Mouse (Mus musculus): ENCODE results near the gene Mitf.

Gene Mitf

DNA sequence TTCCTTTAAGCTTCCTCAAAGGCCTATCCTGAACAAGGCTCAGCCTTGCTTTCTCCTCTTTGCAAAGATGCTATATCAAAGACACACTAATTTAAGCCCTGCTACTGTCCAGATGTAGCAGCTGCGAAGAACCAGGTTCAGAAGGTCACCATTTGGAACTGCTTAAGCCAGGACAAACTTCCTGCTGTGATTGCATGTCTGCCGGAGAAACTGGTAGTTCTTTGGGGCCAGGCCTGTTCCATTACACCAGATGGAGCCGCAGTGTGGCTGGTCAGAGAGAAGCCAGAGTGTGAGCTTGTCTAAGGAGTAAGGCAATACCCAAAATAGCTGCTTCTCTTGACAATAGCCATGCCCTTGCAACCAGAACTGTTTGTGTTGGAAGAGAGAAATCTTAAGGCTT lies 75.1 kb downstream of the Mitf start:
- CTCF ChIA-PET: no interaction called here

DNA sequence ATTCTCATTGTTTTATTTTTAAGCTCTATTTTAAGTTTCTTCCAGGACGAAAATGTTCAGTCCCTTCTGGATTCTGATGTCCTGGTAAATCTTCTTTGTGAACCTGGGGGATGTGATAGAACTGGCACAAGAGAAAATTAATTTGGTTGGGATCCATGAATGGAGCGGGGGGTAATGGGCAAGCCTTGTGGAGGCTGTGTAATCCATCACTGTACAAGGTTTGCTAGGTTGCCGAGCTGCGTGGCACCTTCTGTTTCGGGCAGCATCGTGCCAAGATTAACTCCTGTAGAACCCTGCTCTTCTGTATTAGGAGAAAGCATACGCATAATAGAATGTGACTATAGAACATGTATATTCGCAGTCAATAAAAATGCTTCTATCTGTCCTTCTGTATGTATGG lies 76.1 kb downstream of the Mitf start:
- CTCF ChIA-PET: no interaction called here

DNA sequence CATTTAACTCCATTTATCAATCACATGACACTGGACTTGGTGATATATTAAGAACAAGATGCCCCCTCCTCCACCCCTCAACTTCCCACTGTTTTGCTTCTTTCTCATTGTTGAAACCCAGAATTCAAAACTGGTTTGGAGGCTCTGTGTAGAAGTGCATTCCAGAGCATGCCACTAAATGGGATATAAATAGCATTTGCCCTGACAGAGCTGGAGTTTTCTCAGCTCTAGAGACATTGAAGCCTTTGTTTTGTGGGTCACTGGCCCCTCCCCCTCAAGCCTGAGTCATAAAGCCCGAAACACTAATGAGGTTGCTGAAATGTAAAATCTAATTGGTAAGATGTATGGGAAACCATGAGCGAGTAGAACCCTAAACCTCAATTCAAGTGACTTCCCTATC lies 76.6 kb downstream of the Mitf start:
- CTCF ChIA-PET: no interaction called here

DNA sequence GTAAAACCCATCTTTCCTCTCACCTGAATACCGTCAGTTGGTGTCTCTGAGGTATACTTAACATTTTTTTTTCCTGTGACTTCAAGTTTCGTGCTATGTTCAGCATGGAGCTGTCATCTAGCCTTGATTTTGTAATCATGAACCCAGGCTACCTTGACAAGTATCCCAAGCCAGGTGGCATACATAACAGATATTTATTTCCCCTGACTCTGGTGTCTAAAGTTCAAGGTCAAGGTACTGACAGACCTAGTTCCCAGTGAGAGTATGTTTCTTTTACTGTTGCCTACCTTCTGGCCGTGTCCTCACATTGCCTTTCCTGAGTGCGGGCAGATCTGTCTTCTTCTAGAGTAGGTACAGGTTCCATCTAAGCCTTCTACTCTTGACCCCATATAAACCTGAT lies 78.1 kb downstream of the Mitf start:
- CTCF ChIA-PET: no interaction called here

DNA sequence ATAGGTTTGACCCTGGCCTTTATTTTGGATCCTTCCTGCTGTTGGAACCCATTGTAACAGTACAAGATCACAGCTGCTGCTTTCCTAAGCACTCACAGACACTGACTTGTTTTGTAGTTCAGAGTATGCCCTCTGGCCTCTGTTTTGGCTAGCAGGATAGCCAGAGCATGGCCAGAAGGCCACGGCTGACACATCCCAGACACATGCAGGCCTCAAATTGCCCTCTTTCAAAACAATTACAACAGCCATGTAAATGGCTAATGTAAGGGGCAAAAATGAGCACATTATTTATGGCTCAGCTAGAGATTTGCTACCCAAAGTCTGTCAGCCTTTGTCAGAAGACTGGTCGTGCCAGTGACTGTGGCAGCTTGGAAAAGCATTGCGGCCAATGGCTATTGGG lies 78.8 kb downstream of the Mitf start:
- CTCF ChIA-PET: no interaction called here

DNA sequence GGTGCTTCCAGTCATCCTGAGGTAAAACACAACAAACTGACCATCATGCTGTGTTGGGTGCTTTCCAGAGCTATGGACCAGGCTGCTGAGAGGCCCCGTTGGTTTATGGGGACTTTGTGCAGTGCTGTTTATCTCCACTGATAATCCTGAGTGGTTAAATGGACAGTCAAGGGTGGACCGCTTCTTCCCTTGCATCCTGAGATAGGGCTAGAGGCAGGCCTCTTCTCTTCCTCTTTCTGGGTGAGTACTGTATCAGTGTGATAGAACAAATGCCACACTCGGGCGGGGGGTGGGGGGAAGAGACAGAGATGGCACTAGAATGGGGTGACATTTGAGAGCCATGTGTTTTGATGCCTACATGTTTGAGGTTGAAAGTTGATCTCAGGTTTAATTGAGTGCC lies 81.0 kb downstream of the Mitf start:
- CTCF ChIA-PET: no interaction called here

DNA sequence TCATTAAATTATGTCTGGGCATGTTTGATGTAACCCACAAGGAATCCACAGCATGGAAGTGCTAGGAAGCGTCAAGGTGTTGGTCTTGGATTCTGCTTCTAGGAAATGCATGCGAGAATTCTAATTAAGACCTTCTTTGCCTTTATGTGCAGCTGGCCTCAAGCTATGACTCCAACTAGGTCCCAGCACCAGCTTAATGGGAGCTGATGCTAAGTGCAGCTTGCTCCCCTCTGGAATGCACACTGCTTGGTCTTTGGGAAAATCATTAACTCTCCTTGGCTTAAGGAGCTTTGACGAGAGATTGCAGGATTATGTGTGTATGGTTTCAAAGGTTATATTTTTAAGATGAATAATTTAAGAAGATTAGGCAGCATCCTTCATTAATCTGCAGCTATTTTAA lies 81.7 kb downstream of the Mitf start:
- CTCF ChIA-PET: no interaction called here

DNA sequence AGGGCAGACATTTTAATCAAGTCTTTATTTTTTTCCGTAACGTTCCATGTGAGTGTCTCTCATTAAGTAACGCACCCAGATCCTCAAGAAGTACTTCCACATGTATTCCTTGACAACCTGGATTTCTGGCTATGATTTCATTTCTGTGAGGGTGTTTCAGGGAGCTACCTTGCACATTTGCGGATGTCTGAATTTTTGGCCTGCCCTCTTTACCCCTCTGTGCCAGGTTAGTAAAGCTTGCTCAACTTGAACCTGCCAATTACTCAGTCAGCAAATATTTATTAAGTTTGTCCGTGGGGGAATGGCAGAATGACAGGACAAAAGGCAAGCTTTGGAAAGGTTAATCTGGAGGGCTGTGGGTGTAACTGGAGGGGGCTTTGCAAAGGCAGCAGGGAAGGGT lies 86.7 kb downstream of the Mitf start:
- CTCF ChIA-PET: no interaction called here

DNA sequence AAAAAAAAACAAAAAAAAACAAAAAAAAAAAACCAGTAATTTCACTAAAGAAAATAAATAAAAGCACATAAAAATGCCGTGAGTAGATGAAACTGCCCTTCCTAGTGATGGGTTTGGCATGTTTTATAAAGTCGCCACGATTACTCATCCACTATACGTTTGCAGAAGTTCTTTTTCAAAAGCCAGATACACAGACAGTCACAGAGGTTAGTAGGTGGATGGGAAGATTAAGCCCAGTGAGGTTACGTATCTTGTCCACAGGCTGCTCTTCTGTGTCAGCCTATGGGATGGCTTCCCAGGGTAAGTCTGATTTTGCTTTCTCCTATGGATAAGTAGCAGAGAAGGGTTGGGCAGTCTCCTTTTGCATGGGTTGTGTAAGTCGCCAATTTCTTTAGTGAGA lies 90.3 kb downstream of the Mitf start:
- CTCF ChIA-PET: no interaction called here

DNA sequence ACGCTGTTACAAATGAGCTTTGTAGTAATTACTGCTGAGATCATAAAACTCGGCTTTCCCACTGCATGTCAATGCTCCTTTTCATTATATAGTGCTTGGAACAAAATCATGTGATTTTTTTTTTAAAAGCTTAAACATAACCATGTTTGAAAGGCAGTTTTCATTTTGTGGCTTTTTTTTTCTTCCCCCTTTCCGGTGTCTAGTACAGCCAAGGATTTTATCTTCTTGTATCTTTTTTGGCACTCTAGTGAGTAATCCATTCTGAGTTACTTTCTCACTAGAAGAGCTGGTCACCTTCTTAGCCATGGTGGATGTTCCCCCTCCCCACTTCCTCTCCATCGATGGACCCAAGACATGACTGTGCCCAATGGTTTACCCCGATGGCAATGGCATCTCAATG lies 91.2 kb downstream of the Mitf start:
- CTCF ChIA-PET: interaction anchor here (0.6 kb wide), 1 partner anchor 49 kb away, joined by 3 read pairs; no protein-coding TSS in a partner anchor

DNA sequence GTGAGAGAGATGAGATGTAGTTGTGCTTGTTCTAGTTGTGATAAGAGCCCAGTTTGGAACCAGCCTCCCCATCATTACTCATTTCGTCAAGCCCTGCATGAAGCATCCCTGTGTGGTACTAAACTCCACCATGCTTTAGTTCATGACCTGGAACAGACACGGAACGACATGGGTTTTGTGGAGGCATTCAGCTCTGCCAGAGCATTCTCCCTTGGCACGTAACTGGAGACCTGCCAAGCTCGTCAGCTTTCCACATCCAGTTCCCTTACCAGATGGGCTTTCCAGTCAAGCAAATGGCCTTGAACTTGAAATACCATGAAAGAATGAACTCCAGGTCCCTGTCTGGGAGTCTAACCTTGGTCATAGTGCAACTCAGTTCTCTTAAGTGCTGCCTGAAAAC lies 94.7 kb downstream of the Mitf start:
- CTCF ChIA-PET: no interaction called here

DNA sequence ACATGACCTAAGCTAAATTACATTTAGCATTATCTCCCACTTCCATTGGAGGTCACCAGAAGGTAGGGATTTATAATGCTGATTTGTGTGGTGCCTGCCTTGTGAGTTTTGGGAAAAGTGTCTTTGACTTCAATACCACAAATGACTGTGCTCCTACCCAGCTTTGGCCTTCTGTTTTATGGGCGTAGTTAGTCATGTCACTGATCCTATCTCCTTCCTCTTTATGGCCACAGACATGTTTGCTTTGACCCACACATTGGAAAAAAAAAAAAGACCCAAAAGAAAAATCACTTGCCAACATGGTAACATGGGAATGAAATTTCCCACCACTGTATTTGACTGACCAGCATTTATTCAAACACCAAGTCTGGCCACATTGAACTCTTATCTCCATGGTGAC lies 95.4 kb downstream of the Mitf start:
- CTCF ChIA-PET: no interaction called here

DNA sequence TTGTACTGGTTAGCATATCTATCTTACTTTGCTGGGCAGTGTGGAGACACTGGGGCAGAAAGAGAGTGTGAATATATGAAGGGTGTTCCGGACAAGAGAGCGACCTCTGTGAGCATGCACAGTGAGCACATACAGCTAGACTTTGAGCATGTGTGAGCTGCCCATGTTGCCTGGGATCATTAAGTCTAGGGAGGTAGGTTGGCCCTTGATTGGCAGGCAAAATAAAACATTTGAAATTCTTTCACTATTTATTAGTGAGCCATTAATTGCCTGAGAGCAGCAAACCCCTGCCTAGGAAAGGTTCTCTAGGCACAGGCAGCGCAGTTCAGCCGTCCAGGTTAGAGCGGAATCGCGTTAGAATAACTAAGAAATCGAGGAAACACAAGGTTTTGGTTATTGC lies 107.9 kb downstream of the Mitf start:
- CTCF ChIA-PET: no interaction called here

DNA sequence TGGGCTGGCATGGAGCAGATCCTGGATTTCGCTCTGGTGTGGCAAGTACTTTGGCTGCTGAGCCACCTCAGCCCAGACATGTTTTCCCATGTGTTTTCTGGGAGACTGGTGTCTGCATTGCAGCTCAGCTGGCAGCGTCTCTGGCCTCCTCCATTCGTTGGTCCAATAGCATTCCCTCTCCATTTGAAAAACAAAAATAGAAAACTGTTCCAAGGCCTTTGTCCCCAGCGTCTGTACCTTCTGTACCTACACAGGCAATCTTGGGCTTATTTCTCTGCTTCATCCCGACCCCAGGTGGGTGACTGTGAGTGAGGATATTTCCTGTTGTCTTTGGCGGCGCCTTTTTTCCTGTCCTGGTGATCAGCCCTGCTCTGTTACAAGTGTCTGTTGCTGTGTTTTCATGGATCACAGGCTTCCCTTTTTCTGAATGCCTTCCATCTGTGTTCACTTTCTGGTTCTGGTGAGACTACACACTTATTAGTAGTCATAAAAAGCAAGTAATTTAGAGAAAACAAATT lies 109.6 kb downstream of the Mitf start:
- CTCF ChIA-PET: no interaction called here

DNA sequence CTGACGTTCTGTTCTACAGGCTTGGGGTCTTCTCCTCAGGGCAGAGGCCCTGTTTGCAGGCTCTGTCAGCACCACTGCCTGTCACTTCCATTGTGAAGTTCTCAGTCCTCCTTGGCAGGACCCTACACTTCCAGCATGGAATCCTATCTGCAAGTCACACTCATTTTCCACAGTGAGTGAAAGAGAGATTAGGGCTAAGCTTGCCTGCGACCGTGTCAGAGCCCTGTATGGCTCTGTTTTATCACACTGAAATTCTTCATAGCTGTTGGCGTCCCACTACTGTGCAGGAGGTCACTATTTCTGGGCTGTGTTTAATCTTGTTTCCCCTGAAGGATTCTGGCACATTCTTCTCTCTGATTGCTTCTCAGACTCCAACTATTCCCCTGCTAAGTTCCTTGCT lies 111.2 kb downstream of the Mitf start:
- CTCF ChIA-PET: no interaction called here

DNA sequence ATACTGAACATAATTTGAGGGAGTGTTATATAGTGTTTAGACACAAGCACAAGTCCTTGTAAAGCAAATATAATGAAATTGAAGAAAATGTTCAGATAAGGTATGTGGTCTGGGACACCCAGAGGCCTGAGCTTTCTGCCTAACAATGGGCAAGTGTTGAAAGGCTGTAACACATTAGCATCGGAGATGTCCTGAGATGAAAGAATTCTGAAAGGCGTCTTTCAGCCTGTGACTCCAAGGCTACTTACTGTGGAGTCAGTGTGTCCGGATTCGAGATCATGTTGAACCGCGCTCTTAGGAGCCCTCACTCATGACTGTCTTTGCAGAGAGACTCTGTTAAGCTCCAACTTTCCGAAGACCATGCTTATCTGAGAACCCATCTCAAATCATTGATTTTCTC lies 111.6 kb downstream of the Mitf start:
- CTCF ChIA-PET: no interaction called here

DNA sequence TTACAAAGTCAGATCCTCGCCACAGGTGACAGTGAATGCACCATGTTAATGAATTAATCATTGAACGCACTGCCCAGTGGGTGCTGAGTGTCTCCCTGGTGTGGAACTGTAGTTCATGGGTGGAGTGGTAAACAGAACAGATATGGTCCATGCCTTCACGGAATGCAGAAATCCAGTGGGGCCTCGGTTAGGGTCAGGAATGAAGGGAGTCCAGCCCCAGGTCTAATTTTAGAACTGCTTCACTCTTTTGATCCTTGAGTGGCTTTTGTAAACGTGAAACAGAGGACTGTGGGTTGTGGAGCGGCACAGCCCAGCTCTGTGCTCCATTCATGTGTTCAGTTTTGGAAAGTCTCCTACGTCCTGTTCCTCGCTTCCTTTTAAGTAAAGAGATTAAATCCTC lies 112.4 kb downstream of the Mitf start:
- CTCF ChIA-PET: no interaction called here

DNA sequence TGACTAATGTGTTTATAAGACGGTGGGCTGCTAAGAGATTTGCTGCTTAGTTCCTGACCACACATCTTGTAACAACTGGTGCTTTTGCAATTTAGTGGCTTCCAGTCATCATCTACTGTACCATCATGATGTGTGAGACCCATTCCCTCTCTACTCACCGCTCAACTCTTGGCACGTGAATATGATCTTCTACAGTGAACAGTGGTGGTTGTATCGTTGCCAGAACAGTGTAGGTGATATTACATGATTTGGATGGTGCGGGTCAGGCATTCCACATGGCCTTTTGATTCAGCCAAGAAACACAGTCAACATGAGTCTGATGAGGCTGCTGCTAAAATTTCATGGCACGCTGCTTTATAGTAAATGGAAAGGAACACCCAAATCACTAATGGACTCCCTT lies 114.7 kb downstream of the Mitf start:
- CTCF ChIA-PET: no interaction called here

DNA sequence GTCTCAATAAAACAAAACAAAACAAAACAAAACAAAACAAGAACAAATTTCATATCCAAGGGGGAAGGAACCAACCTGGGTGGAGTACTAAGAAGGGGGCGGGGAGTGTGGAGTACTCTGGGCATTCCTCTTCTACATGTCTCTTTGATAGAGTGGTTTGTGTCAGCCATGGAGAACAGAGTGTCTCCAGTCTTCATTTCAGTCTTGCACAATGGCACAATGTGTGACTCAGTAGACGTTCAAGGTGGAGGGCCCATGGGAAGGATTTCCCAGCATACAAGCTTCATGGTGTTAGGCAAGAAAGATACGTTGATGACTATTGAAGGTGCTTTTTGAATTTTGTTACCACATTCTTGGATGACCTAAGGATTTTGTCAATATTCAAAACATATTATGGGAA lies 117.4 kb downstream of the Mitf start:
- CTCF ChIA-PET: no interaction called here

DNA sequence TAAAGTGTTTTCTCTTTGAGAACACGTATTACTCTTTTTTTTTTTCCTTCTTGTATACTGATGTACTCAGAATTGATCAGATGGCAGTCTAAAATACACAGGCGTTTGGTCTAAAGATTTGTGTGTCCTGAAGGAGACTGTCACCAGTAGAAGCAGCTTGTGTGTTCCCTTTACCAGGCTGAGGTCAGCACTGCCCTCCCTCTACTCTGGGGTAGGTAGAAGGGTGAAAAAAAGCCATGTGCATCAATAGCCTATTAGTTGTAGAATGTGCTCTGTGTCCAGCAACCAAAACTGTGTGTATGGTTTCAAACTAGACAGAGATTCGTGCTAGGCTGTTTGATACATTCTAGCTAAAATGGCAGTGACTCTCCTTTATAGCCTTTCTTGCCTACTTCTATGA lies 122.2 kb downstream of the Mitf start:
- CTCF ChIA-PET: no interaction called here

DNA sequence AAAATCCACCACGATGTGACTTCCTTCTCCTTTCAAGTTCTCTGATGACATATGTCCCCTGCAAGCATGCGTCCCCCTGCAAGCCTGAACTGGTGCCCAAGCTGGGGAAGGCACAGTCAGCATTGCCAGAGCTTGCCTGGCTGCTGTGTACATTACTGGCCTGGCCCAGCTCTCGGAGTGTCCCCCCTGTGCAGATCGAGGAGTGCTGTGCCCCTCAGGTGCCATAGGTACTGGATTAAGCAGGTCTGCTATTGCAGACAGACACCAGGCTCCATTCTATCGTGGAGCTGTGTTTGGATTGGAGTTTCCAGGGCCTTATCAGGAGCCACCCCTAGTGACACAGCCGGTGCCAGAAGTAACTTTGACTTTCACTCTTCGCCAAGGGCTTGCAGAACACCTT lies 122.6 kb downstream of the Mitf start:
- CTCF ChIA-PET: no interaction called here

DNA sequence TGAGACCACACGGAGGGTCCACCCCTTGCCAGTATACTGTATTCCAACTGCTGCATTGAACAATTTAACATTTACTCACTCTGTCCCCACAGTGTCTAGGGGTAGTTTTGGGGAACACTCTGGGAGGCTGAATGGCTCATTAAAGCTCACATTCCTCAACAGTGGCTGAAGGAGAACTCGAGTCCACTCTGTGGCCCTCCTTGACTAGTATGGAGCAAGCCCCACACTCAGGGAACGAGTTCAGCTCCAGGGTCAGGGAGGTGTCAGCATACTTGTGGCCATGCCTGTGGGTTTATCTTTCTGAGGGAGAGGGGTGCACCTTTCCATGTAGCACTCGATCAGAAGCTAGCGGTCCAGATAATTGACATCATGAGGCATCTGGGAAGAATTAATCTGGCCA lies 130.3 kb downstream of the Mitf start:
- CTCF ChIA-PET: no interaction called here

DNA sequence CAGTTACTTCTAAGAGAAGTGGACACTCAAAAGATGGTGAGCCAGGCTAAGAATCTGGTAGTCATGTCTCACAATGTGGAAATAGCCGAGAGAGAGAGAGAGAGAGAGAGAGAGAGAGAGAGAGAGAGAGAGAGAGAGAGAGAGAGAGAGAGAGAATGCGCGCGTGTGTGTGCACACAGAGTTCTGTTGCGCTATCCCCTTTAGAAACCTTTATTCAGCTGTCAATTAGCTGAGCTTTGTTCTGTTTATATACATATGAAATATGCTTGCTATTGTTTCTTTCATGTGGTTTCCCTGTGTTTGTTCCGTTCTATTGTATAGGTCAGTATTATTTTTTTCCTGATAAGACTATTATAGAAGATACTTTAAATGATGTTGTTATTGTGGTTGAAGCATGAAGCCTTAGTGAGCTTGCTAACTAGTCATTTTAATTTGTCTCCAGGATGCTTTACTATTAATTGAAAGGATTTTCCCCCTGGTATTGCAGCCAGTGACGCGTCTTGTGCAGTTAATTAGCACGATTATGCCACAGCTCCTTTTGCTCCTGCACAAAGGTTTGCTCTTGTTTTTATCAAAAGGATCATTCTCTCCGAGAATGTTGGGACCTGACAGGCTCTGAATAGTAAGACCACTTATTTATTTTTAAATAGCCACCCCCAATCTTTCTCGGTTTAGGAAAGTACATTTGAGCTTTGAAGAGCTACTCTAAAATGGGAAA lies 131.2 kb downstream of the Mitf start:
- CTCF ChIA-PET: no interaction called here

DNA sequence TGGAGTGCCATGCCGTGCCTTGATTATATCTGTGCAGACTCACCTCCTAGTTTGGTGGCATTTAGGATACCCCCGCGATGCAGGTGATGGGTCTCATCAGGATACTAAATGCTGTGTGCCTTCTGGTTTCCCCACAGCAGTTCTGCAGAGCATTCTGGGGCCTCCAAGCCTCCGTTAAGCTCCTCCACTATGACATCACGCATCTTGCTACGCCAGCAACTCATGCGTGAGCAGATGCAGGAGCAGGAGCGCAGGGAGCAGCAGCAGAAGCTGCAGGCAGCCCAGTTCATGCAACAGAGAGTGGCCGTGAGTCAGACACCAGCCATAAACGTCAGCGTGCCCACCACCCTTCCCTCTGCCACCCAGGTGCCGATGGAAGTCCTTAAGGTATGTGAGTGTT lies 134.1 kb downstream of the Mitf start:
- CTCF ChIA-PET: no interaction called here
